Mouse (Mus musculus): ENCODE results near the gene Tbc1d25. TPM values are rescaled to one million over a fixed set of nuclear protein-coding genes. Genes with fewer than 3 reads are reported as not detected.

Tbc1d25 gene
- total and polyA plus RNA-seq, 3 experiments, result 8.0 to 23.4 TPM; not detected in 1

- Histone ChIP-seq H3K9me3 (replicated peaks; ENCODE audit: insufficient read depth, low read length) (no peaks in the 10 kb centered on the region), H3K36me3 (ENCODE audit: control insufficient read depth in 1 of 2, insufficient read depth in 2 of 2, low read length in 2 of 2) (peaks cover 26 to 41% of the 10 kb centered on the region in 2 experiments), H3K4me1 (ENCODE audit: control insufficient read depth in 1 of 2, insufficient read depth in 2 of 2, low read length in 2 of 2) (no peaks in the 10 kb centered on the region), H3K4me3 (ENCODE audit: control insufficient read depth in 1 of 2, insufficient read depth in 1 of 2, low read depth in 2 of 2, low read length in 2 of 2) (no peak overlapping the region), H3K27me3 (ENCODE audit: control insufficient read depth in 1 of 2, insufficient read depth in 2 of 2, low read length in 2 of 2) (no peaks in the 10 kb centered on the region), H3K79me2 (ENCODE audit: control insufficient read depth, insufficient read depth, low read length, poor library complexity) (peaks cover 25% of the 10 kb centered on the region), H3K27ac (ENCODE audit: control insufficient read depth, low read depth, low read length) (peak overlapping the region; percentile 13; the same call in 1 of the 2 replicates), H3K9ac (ENCODE audit: control insufficient read depth, low read depth, low read length, poor library complexity, severe bottlenecking) (peak overlapping the region; percentile 0; the same call in 1 of the 2 replicates)
- DNase-seq (ENCODE audit: low read depth, low spot score), result peak; percentile 41
- peak; percentile 29 to 55; a peak in 1 of 4 replicates for TF ChIP-seq POLR2A (IDR thresholded peaks at IDR 0.05; ENCODE audit: control insufficient read depth in 1 of 2, insufficient read depth in 1 of 2, low read depth in 1 of 2, low read length in 2 of 2, poor library complexity in 1 of 2)
- TF ChIP-seq E2F4 (IDR thresholded peaks at IDR 0.05; ENCODE audit: borderline replicate concordance, low read depth, low read length), result no peak
Measured at GRCm38 (mm10) chrX:8141058-8141457, 34.9 kb downstream of the Tbc1d25 start.

GRCm38 (mm10) chrX:8140446-8140845 is 35.5 kb downstream of the Tbc1d25 start:
- Histone ChIP-seq H3K36me3 (ENCODE audit: control insufficient read depth in 1 of 2, insufficient read depth in 2 of 2, low read length in 2 of 2) (peaks cover 26 to 41% of the 10 kb centered on the region in 2 experiments), H3K27me3 (ENCODE audit: control insufficient read depth in 1 of 2, insufficient read depth in 2 of 2, low read length in 2 of 2) (no peaks in the 10 kb centered on the region), H3K27ac (ENCODE audit: control insufficient read depth, low read depth, low read length) (no peak overlapping the region), H3K4me1 (ENCODE audit: control insufficient read depth in 1 of 2, insufficient read depth in 2 of 2, low read length in 2 of 2) (no peaks in the 10 kb centered on the region), H3K4me3 (ENCODE audit: control insufficient read depth in 1 of 2, insufficient read depth in 1 of 2, low read depth in 2 of 2, low read length in 2 of 2) (no peak overlapping the region), H3K9ac (ENCODE audit: control insufficient read depth, low read depth, low read length, poor library complexity, severe bottlenecking) (no peak overlapping the region), H3K79me2 (ENCODE audit: control insufficient read depth, insufficient read depth, low read length, poor library complexity) (peaks cover 25% of the 10 kb centered on the region), H3K9me3 (replicated peaks; ENCODE audit: insufficient read depth, low read length) (no peaks in the 10 kb centered on the region)
- TF ChIP-seq POLR2A (IDR thresholded peaks at IDR 0.05; ENCODE audit: control insufficient read depth in 1 of 2, insufficient read depth in 1 of 2, low read depth in 1 of 2, low read length in 2 of 2, poor library complexity in 1 of 2), result peak in 1 of 2 experiments; percentile 24; a peak in 1 of 4 replicates
- no peak for TF ChIP-seq SIN3A (IDR thresholded peaks at IDR 0.05; ENCODE audit: low read length)
- TF ChIP-seq ZC3H11A (IDR thresholded peaks at IDR 0.05; ENCODE audit: low read depth, low read length), result no peak
- TF ChIP-seq E2F4 (IDR thresholded peaks at IDR 0.05; ENCODE audit: borderline replicate concordance, low read depth, low read length), result no peak
- peak; percentile 53; the same call in 1 of the 2 replicates for TF ChIP-seq POLR2AphosphoS5 (IDR thresholded peaks at IDR 0.05; ENCODE audit: borderline replicate concordance, low read depth, low read length)
- no peak for TF ChIP-seq TAL1 (IDR thresholded peaks at IDR 0.05; ENCODE audit: low read length)
- no peak for TF ChIP-seq UBTF (IDR thresholded peaks at IDR 0.05; ENCODE audit: borderline replicate concordance, insufficient read depth, low read depth, low read length)
- peak; percentile 32 for DNase-seq (ENCODE audit: low read depth, low spot score)

DNA sequence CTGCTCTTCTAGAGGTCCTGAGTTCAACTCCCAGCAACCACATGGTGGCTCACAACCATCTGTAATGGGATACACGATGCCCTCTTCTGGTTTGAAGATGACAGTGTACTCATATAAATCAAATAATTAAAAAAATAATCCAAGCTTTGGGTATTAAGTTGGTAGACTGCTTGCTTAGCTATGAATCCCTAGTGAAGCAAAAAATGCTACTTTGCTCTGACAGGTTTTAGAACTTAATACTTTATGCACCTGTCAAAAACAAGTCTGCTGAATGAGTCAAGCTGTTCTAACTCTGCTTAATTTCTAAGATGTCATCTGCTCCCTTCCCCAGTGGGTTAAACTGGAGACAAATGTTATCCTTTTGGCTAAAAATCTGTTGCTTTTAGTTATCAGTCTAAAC is 36.5 kb downstream of the Tbc1d25 start:
- H3K79me2 ChIP-seq (ENCODE audit: control insufficient read depth, insufficient read depth, low read length, poor library complexity), result peaks cover 16% of the 10 kb centered on the region
- H3K4me3 ChIP-seq (ENCODE audit: control insufficient read depth in 1 of 2, insufficient read depth in 1 of 2, low read depth in 2 of 2, low read length in 2 of 2), result no peak overlapping the region
- TF ChIP-seq POLR2A (IDR thresholded peaks at IDR 0.05; ENCODE audit: control insufficient read depth in 1 of 2, insufficient read depth in 1 of 2, low read depth in 1 of 2, low read length in 2 of 2, poor library complexity in 1 of 2) (peak in 1 of 2 experiments; percentile 42; a peak in 2 of 4 replicates), GABPA (IDR thresholded peaks at IDR 0.05; ENCODE audit: low read depth, low read length) (no peak), CTCF (IDR thresholded peaks at IDR 0.05 in 2 of 3, conservative IDR thresholded peaks at IDR 0.05 in 1 of 3; ENCODE audit: control insufficient read depth in 1 of 3, insufficient read depth in 1 of 3, low read depth in 2 of 3, low read length in 3 of 3, poor library complexity in 1 of 3, severe bottlenecking in 1 of 3) (0 out of 6 replicates have a peak, but pooled peaks of 1 of the 3 experiments have one; percentile 7)
- H3K9me3 ChIP-seq (replicated peaks; ENCODE audit: insufficient read depth, low read length), result no peaks in the 10 kb centered on the region
- no peak overlapping the region for H3K27ac ChIP-seq (ENCODE audit: control insufficient read depth, low read depth, low read length)
- peaks cover 23 to 41% of the 10 kb centered on the region in 2 experiments for H3K36me3 ChIP-seq (ENCODE audit: control insufficient read depth in 1 of 2, insufficient read depth in 2 of 2, low read length in 2 of 2)
- no peak overlapping the region for H3K9ac ChIP-seq (ENCODE audit: control insufficient read depth, low read depth, low read length, poor library complexity, severe bottlenecking)
- H3K27me3 ChIP-seq (ENCODE audit: control insufficient read depth in 1 of 2, insufficient read depth in 2 of 2, low read length in 2 of 2), result no peaks in the 10 kb centered on the region
- no peaks in the 10 kb centered on the region for H3K4me1 ChIP-seq (ENCODE audit: control insufficient read depth in 1 of 2, insufficient read depth in 2 of 2, low read length in 2 of 2)
- DNase-seq (ENCODE audit: low read depth, low spot score), result peak; percentile 64

All from MEL (cell line).